Mouse (Mus musculus) erythroblast, adult 5-6 weeks (primary cell): ENCODE data around the gene Adamts7. TPM values are rescaled to one million over a fixed set of nuclear protein-coding genes. Genes with fewer than 3 reads are reported as not detected.

Experiments used
- ATAC-seq: replicated peaks from 2 replicates; pipeline ENCODE4 v1.8.0; 2016; ENCODE audit warnings: moderate number of reproducible peaks, mild to moderate bottlenecking, moderate TSS enrichment, inconsistent platforms; ENCODE audit not compliant: poor library complexity, low FRiP score, severe bottlenecking
- total RNA-seq, 2 experiments: library from RNA; stranded (forward) in 1 of 2; stranded (reverse) in 1 of 2; fragments of 150-400 nt in 1 of 2; fragments of 200-764, 138-1000 nt in 1 of 2; gene quantifications; 2 replicates each; pipeline versions ENCODE4 v1.2.3 to v1.2.4; 2015 to 2017; ENCODE audit warnings: low replicate concordance in 2 of 2

Adamts7 gene
- total RNA-seq, 2 experiments from 2014 or later, result not detected

DNA sequence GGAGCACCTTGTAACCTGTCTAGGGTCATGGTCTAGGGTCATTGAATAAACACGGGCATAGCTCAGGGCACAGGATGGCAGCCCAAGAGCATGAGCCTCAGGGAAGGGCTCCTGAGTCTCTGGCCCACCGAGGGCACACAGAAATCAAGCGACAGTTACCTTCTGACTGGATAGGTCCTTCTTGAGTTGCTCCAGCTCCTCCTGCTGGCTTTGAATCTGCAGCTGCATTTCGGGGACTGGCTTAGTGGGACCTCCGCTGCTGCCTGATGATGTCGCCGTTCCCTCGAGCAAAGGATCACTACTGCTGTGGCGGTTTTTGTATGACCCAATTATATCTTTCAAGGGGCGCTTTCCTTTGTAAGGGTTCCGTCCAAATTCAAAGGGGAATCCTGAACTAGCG, 64.3 kb downstream of the Adamts7 start:
- ATAC-seq, result no peak

DNA sequence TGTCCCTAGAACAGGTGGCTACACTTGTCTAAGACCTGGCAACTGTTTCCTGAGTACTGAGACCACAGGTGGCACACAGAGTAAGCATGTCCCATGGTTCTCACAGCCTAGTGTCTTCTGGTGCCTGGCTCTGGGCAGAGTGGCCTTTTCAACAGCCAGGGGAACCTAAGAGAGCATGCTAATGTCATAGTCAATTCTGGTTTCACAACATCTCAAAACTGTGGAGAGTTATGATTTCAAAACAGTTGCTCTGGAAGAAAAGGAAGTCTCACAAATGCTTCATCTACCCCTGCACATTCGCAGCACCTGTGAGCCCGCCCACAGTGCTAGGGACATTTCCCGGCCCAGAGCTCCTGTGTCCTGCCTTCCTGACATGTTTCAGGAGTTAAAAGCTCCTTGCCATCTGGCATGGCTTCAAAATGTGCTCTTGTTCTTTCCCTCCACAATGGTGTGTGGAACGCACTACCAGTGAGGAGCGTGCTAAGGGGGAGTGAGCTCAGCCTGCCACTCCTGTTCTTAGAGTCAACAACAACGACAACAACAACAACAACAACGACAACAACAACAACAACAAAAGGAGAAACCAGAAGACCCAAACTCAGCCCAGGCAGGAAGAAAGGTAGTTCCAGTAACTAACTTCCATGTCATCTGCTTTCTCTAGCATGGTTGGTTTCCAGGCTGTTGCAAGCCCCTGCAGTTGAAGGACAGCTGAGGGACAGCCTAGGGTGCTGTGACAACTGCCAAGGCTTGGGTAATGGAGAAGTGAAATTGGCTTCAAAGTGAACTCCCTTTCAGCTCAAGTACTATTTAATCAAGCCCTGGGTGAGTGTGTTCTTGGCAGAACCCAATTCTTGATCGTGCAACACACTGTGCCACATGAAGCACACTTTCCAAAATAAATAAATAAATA, 70.2 kb downstream of the Adamts7 start:
- no peak for ATAC-seq

DNA sequence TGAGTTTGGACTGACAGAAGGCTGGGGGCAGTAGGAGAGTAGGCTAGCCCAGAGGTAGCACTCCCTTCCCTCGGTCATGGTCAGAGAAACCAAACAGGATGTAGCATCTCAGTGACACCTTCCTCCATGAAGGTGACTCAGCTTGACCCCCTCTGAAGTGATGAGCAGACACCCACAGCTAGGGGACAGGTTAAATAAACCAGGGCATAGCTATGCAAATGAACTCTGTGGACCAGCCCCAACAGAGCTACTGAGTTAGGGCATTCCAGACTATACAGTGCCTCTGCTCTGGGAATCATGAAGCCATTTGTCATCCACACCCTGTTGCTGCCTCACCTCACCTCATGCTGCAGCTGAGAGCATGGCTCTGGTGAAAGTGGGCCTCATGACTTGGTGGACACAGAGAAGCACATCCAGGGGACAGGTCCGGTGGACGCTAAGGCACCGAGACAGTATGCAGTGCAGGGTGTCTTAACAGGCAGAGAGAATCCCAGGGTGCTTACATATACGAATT, 71.1 kb downstream of the Adamts7 start:
- no peak for ATAC-seq

DNA sequence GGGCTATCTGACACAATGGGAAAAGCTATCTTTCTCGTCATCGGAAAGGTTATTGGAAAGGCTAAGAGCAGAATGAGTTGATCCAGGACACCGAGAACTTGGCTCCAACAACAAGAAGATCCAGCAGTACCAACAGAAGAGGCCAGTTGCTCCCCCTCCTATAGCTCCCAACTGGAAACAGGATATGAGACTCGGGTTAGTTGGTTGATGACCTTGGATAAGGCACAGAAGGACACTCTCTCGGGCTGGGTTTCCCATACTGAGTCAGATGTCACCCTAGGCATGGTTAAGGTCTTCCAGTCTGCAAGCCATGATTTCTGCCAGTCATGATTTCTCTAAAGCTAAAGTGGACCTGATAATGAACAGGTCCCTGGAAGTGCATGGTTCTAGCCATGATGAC, 71.9 kb downstream of the Adamts7 start:
- ATAC-seq, result no peak

DNA sequence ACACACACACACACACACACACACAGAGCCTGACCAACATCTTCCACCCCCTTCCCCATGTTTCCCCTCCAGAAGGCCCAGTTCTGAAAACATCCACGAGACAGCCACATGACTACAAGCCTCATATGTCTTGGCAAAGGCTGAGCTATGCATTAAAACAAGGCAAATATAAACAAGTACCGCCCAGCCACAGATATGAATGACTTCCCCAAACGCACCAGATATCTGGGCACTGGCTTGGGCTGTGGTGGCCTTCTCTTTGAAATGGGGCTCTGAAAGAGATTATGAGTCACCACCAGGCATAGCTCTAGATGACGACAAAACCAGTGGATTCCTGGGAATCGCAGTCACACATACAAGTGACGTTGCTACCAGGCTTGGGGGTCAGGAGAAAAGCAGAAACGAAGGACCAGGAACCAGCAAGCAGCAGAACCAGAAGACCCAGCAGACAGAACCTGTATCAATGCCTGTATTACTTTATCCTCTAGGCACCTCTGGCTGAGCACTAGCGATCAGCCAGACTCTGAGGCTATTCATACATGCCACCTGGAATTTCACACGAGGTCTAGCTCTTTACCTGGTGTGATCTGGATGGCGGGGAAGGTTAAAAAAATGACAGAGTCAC, 72.5 kb downstream of the Adamts7 start:
- ATAC-seq, result peak; percentile 40; the same call in 1 of the 2 replicates

DNA sequence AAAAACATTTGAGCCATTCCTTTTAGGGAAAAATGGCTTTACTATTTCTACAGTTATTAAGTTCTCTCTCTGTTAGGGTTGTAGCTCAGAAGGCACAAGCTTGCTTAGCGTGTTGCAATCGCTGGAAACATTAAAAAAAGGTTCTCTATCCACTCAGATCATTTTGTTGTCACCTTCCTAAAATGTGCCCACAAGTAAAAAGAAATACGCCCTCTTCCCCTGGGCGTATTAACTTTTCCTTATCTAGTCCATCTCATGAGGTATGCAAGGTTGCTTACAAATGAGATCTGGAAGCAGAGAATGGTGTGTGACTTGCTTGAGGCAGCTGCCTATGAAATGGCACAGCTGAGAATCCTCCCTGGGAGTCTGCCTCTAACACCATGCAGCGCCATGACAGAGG, 73.9 kb downstream of the Adamts7 start:
- peak; percentile 25 for ATAC-seq

DNA sequence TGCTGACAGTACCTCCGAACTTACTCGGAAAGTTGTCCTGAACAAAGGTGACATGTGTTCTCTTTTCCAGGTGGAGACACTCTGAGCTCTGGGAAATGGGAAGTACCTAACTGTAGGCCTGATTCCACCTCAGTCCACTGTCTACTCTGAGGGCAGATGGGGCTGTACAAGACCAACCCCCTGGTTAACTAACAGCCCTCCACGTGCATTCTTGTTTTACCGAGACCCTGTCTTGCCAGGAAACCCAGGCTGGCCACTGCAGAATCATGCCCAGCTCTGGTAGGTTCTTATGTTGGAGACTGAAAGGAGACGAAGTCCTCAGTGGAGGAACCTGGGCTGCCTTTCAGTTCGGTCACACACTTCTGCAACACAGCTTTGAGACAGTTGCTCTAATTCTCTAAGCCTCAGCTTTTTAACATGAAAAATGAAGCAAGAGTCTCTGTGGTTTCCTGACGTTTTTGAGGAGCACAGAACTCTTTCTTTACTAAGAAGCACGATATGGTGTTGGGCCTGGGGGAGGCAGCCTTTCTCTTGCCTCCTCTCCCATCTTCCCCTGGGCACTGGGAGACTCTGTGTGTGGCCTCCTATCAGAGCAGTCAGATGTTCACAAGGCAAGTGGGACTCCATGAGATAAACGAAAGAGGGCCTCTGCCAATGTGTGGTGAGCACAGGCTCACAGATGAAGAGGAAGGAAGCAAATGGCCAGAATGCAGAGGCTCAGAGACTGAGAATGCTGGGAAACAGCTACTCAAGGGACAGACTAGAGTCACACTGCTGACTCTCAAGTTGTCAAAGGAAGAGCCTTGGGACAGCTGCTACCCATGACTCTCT, 74.6 kb downstream of the Adamts7 start:
- ATAC-seq, result peak; percentile 83

DNA sequence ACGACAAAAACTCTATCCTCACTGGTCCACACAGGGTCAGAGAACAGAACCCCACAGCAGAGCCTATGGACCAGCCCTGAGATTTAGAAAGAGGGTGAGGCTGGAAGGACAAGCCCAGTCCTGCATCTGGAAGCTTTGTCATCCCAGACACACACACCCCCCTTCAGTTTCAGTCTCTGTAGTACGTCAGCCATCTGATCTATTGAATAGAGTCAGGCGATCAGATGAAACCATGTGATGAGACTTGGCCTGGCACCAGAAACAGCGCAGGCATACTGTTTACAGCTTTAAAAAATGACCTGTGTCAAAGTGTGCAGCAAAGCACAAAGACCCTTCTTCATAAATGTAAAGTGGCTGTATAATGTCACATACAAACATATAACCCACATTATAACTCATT, 77.7 kb downstream of the Adamts7 start:
- no peak for ATAC-seq

DNA sequence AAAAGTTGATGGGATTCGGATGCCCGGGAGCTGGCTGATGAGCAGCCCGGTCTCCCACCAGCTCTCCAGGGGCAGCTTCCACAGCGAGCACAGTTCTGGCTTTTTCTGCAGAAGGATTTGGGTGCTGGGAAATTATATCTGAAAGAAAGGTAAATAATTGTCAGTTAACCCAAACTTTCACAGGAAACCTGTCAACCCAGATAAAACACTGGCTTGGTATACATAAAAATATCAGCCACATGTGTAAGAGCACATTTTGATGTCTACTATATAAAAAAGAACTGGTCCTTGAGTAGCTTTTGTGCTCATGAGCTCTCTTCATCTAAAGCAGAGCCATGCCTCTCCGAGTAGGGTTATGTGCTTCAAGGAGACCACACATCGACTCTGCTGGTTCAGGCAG, 78.2 kb downstream of the Adamts7 start:
- no peak for ATAC-seq

DNA sequence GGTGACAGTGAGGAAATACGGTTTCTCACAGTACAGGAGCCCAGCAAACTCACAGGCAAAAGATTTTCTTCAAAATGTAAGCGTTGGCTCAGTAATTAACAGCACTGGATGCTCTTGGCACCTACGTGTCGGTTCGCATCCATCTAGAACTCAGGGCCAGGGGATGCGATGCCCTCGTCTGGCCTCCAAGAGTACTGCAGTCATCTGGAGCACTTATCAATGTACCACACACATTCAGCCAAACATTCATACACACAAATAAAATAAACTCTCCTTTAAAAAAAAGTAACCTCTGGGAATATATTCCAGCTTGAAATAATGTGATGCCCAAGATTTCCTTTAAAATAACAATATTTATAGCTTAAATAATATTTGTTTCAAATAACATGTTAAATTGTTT, 78.7 kb downstream of the Adamts7 start:
- ATAC-seq, result peak; percentile 61

DNA sequence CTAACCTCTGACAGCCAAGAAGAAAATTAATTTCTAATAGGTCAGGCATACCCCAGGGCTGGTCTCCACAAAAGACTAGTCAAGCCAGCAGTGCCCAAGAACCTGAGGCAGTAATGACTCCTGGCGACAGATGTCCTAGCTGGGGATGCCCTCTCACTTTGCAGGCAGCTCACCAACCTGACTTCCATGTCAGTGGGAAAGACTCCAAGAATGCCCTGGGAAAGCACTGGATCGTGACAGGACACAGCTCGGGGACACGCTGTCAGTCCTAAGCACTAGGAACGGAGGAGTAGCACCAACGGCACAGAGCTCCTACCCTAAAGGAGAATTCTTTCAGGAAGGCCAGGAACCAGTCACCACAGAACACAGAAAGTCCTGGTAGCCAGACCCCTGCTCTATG, 79.4 kb downstream of the Adamts7 start:
- no peak for ATAC-seq

DNA sequence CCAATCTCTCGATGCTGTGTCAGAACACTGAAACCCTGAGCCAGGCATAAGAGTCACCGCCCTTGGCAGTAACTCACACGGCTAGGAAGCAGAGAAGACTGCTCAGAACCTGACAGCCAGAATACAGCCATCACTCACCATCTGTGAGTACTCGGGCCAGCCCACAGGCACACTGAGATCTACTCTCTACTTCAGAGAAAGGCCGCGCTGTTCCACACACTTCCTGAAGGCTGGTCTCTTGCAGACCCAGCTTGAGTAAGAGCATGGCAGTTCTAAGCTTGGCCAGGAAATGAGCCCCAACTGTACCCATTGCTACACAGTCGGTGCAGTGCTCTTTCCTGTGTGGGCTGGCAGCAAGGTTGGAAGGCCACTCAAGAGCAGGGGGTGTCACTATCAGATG, 80.0 kb downstream of the Adamts7 start:
- ATAC-seq, result peak; percentile 71

DNA sequence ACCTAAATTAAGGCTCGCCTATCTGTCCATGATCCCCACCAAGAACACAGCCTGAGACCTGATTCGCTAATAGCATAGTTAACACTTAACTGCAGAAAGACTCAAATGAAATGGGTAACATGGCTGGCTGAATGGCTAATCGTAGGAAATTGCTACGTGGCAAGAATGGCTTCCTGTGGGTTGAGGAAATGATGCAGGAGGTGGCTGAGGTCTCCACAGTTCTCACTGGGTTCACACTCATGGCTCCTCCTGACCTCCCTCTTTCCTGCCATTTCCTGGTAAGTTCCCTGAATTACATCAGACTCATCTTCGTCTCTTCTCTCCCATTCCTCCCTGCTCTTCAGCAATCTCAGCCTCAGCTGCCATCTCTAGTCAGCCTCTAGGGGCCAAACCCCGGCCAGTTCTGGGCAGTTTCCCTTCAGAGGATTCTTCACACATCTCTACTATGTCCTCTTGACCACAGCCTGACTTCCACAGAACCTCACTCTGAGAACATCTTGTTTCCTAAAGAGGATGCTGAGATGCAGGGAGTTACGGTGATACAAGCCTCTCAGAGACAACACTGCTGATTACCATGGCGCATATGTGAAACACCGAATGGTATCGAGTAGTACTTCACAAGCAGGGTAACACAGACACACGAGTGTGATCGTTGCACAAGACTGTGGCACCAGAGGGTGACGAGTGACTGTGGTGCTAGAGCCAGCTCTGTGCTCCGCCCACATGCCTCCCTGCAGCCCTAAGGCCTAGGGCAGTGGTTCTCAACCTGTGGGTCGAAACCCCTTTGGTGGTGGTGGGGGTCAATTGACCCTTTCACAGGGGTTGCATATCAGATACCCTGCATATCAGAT, 81.7 kb downstream of the Adamts7 start:
- ATAC-seq, result no peak

DNA sequence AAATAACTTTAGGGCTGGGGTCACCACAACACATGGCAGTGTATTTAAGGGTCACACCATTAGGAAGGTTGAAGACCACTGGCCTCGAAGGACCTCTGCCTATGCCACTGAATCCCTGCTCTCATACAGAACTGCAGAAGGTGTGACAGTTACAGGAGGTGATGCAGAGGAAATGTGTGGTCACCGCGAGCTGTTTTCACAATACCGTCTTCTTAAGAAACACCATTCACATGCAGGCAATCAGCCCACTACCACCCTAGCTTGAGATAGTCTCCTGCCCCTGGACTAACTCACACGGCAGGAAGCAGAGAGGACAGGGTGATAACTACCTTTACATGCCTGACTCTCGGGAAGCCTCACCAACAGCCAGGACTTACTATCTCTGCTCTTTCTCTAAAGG, 82.3 kb downstream of the Adamts7 start:
- ATAC-seq, result no peak

DNA sequence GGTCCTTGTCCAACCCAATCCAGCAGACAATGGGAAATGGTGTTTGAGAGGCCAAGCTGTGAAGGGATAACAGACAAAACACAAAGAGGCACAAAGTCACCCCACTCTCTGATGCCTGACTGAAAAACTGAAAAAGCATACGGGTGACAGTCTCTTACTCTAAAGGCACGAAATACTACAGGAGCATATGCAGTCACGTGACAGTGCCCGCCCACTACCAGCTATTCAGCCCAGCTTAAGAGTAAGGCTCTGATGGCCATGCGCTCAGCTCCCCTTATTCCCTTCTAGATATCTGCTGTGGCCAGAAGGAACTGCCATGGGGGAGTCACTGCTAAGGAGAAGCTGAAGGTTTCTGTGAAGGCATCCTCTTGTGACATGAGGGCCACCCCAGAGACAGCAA, 82.9 kb downstream of the Adamts7 start:
- ATAC-seq, result no peak

DNA sequence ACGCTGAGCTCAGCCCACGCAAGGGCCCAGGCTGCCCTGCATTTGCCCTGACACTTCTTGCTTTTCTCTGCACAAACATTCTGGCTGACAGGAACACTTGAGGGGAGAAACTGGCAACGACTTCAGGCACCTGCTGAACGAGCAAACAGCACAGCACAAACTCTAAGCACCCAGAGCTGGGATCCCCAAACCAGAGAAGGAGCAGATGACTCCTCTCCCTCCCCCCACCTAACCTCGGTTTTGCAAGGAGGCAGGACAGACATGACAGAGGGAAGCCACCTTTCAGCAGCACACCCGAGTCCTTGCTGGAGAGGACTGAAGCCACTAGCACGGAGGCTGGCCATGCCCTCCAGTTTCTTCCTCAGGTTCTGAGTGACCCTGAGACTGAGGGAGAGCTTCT, 84.4 kb downstream of the Adamts7 start:
- ATAC-seq, result no peak

DNA sequence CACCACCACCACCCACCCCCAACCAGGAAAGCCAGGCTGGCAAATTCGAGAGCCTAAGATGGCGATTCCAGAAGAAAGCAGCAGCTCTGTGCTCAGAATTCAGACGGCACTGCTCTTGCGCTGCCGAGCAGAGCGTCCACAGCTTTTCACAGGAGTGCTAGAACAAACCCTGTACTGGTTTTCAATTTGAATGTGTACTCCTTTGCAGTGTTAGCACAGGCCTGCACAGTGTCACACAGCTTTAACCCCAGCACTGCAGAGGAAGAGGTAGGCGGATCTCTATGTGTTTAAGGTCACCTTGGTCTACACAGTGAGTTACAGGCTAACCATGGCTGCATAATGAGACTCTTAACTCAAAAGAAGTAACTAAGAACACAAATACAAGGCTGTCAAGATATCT, 85.5 kb downstream of the Adamts7 start:
- ATAC-seq, result no peak

DNA sequence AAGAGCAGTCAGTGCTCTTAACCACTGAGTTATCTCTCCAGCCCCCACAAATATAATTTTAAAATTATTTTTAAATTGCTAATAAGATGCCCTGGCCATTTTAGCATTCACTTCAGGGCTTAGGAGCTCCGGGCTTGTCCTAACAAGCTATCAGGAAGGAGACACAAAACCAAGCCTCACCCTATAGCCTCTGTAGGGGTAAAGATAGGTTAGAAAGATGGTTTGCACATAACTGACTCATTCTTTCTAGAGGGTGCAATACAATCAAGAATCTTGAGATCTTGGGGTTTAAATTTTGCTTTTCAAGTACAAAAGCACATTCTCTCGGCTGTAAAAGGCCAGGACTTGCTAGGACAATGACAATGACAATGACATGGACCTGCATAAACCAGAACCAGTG, 86.2 kb downstream of the Adamts7 start:
- no peak for ATAC-seq

DNA sequence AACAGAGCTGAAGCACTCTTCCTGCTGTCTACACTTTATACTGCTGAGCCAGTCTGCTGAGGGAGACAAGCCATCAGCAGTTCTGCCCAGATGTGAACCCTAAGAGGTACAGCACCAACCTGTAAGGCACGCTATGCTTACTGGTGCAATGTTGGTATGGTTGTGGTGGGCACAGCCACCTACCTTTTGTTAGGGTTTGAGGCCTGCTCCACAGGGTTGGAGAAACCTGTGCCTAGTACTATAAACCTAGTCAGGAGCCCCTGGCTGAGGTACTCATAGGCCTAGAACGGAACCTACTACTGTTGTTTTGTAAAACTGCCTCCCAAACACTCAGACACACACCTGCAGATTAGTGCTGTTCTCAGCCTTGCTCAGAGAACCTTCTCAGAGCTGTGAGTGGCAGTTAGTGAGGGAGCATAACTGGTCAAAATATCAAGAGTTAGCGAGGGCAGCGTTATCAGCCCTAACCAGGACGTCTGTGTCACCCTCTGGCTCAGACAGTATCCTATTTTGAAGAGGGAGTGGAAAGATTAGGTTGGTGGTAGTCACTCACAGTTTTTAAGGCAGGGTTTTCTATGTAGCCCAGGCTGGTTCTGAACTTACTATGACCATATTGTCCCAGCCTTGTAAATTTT, 87.4 kb downstream of the Adamts7 start:
- peak; percentile 80 for ATAC-seq
